Mouse (Mus musculus) hindbrain, embryonic 14.5 days (tissue): ENCODE measurements at regions not wholly inside any gene's neighbourhood (a gene's known extent, or its start where the extent isn't known, plus 50 kb on each side); places are given as distances from the start of the nearest gene placed in this dataset.

Experiments
- ATAC-seq: fragments of 200-750 bp; cut with Nextera tagmentation; 2 replicates; pipeline ENCODE4 v1.8.0; 2017; ENCODE audit warnings: moderate number of reproducible peaks, mild to moderate bottlenecking, moderate TSS enrichment, moderate library complexity; ENCODE audit not compliant: low FRiP score
- DNase-seq: peaks from one replicate; pipeline ENCODE4 v3.0.0-alpha.2; 2015; ENCODE audit warnings: low spot score
- H3K27ac ChIP-seq: fragments of 300-500 bp; sonication (generic); 2 replicates; pipeline ENCODE4 v1.5.1; 2014; ENCODE audit warnings: mild to moderate bottlenecking, moderate library complexity
- H3K27me3 ChIP-seq: fragments of 300-500 bp; sonication (generic); 2 replicates; pipeline ENCODE4 v1.6.1; 2014; ENCODE audit warnings: mild to moderate bottlenecking, low read length, mixed read lengths; ENCODE audit not compliant: control insufficient read depth, insufficient read depth
- H3K36me3 ChIP-seq: fragments of 300-500 bp; sonication (generic); replicated peaks from 2 replicates; pipeline ENCODE4 v1.6.1; 2014; ENCODE audit not compliant: control insufficient read depth, insufficient read depth
- H3K4me1 ChIP-seq: fragments of 300-500 bp; sonication (generic); replicated peaks from 2 replicates; pipeline ENCODE4 v1.6.1; 2014; ENCODE audit warnings: antibody characterized with exemption, low read length, mixed read lengths; ENCODE audit not compliant: control insufficient read depth, insufficient read depth
- H3K4me2 ChIP-seq: fragments of 300-500 bp; sonication (generic); replicated peaks from 2 replicates; pipeline ENCODE4 v1.6.1; 2014; ENCODE audit warnings: mild to moderate bottlenecking, moderate library complexity
- H3K4me3 ChIP-seq: fragments of 300-500 bp; sonication (generic); replicated peaks from 2 replicates; pipeline ENCODE4 v1.5.1; 2014; ENCODE audit warnings: mild to moderate bottlenecking, low read length
- H3K9ac ChIP-seq: fragments of 300-500 bp; sonication (generic); 2 replicates; pipeline ENCODE4 v1.6.1; 2014
- H3K9me3 ChIP-seq: fragments of 300-500 bp; sonication (generic); 2 replicates; pipeline ENCODE4 v1.6.1; 2016; ENCODE audit warnings: low read length; ENCODE audit not compliant: control insufficient read depth
- WGBS: fragments of 180-500 bp; shearing (Covaris S2); extraction: QIAGEN DNeasy Blood & Tissue Kit; methylation state at CpG from one replicate; pipeline ENCODE4 v1.1.7; 2014; 5-methylcytosine and 5-hydroxymethylcytosine counted together

- peak overlapping the region; percentile 41 for H3K4me2 ChIP-seq
- no peaks in the 10 kb centered on the region for H3K36me3 ChIP-seq
- H3K27ac ChIP-seq, result peak overlapping the region; percentile 90
- 0 out of 2 replicates have a peak, but pooled peaks cover 3% of the 10 kb centered on the region for H3K27me3 ChIP-seq
- no peaks in the 10 kb centered on the region for H3K9me3 ChIP-seq
- H3K4me3 ChIP-seq, result no peak overlapping the region
- no peak for DNase-seq
- ATAC-seq, result 0 out of 2 replicates have a peak, but pooled peaks have one; percentile 22
- 20% methylated on average over 8 of the region's 8 CpGs for WGBS
- 0 out of 2 replicates have a peak overlapping the region, but pooled peaks have one; percentile 28 for H3K9ac ChIP-seq
- H3K4me1 ChIP-seq, result peaks cover 27% of the 10 kb centered on the region
Observed at GRCm38 (mm10) chr3:52180306-52180705, 75.4 kb upstream of the Maml3 start.

- WGBS, result 20% methylated on average over 10 of the region's 10 CpGs
- Histone ChIP-seq H3K9me3 (no peaks in the 10 kb centered on the region), H3K4me2 (0 out of 2 replicates have a peak overlapping the region, but pooled peaks have one; percentile 41), H3K4me3 (no peak overlapping the region), H3K4me1 (peaks cover 27% of the 10 kb centered on the region), H3K36me3 (no peaks in the 10 kb centered on the region), H3K27ac (peak overlapping the region; percentile 90), H3K27me3 (0 out of 2 replicates have a peak, but pooled peaks cover 3% of the 10 kb centered on the region), H3K9ac (no peak overlapping the region)
- ATAC-seq (peak; percentile 67; the same call in 1 of the 2 replicates), DNase-seq (peak; percentile 77)
Observed at GRCm38 (mm10) chr3:52180785-52181184, 75.9 kb upstream of the Maml3 start.

- Histone ChIP-seq H3K4me2 (no peak overlapping the region), H3K9me3 (no peaks in the 10 kb centered on the region), H3K27ac (peak overlapping the region; percentile 90; the same call in 1 of the 2 replicates), H3K4me1 (peaks cover 27% of the 10 kb centered on the region), H3K36me3 (no peaks in the 10 kb centered on the region), H3K27me3 (0 out of 2 replicates have a peak, but pooled peaks cover 3% of the 10 kb centered on the region), H3K4me3 (no peak overlapping the region), H3K9ac (no peak overlapping the region)
- ATAC-seq (no peak), DNase-seq (no peak)
- 88% methylated on average over 9 of the region's 9 CpGs for WGBS
Observed at GRCm38 (mm10) chr3:52181326-52182101, 76.6 kb upstream of the Maml3 start.

GRCm38 (mm10) chr3:52184241-52184640 is 79.4 kb upstream of the Maml3 start:
- 76% methylated on average over 12 of the region's 12 CpGs for WGBS
- Histone ChIP-seq H3K9me3 (no peaks in the 10 kb centered on the region), H3K36me3 (no peaks in the 10 kb centered on the region), H3K9ac (no peak overlapping the region), H3K4me3 (no peak overlapping the region), H3K27me3 (no peaks in the 10 kb centered on the region), H3K4me2 (no peak overlapping the region), H3K27ac (no peak overlapping the region), H3K4me1 (peaks cover 23% of the 10 kb centered on the region)
- no peak for ATAC-seq
- no peak for DNase-seq

GRCm38 (mm10) chr3:52185351-52185750 is 80.5 kb upstream of the Maml3 start:
- H3K4me1 ChIP-seq, result peaks cover 12% of the 10 kb centered on the region
- no peak overlapping the region for H3K9ac ChIP-seq
- H3K4me3 ChIP-seq, result no peak overlapping the region
- no peak overlapping the region for H3K4me2 ChIP-seq
- no peaks in the 10 kb centered on the region for H3K9me3 ChIP-seq
- H3K27ac ChIP-seq, result no peak overlapping the region
- 23% methylated on average over 2 of the region's 2 CpGs for WGBS
- H3K27me3 ChIP-seq, result no peaks in the 10 kb centered on the region
- no peak for ATAC-seq
- DNase-seq, result no peak
- no peaks in the 10 kb centered on the region for H3K36me3 ChIP-seq

GRCm38 (mm10) chr3:52187401-52187801 is 80.7 kb upstream of the Foxo1 start:
- H3K27ac ChIP-seq, result no peak overlapping the region
- no peak overlapping the region for H3K4me3 ChIP-seq
- H3K4me2 ChIP-seq, result no peak overlapping the region
- ATAC-seq (no peak), DNase-seq (no peak)
- H3K9ac ChIP-seq, result no peak overlapping the region
- no peaks in the 10 kb centered on the region for H3K9me3 ChIP-seq
- WGBS, result 30% methylated on average over 4 of the region's 4 CpGs
- no peaks in the 10 kb centered on the region for H3K27me3 ChIP-seq
- no peaks in the 10 kb centered on the region for H3K36me3 ChIP-seq
- H3K4me1 ChIP-seq, result 0 out of 2 replicates have a peak, but pooled peaks cover 3% of the 10 kb centered on the region

- H3K4me3 ChIP-seq, result no peak overlapping the region
- no peaks in the 10 kb centered on the region for H3K27me3 ChIP-seq
- ATAC-seq (no peak), DNase-seq (no peak)
- H3K9me3 ChIP-seq, result no peaks in the 10 kb centered on the region
- H3K36me3 ChIP-seq, result no peaks in the 10 kb centered on the region
- no peak overlapping the region for H3K9ac ChIP-seq
- H3K4me2 ChIP-seq, result no peak overlapping the region
- H3K4me1 ChIP-seq, result 0 out of 2 replicates have a peak, but pooled peaks cover 3% of the 10 kb centered on the region
- H3K27ac ChIP-seq, result no peak overlapping the region
- 86% methylated on average over 6 of the region's 6 CpGs for WGBS
Observed at GRCm38 (mm10) chr3:52188303-52188702, 79.8 kb upstream of the Foxo1 start.

GRCm38 (mm10) chr3:52189016-52189415 is 79.1 kb upstream of the Foxo1 start:
- H3K9ac ChIP-seq, result no peak overlapping the region
- no peak overlapping the region for H3K27ac ChIP-seq
- no peaks in the 10 kb centered on the region for H3K36me3 ChIP-seq
- no peaks in the 10 kb centered on the region for H3K27me3 ChIP-seq
- no peak overlapping the region for H3K4me2 ChIP-seq
- WGBS, result 89% methylated on average over 6 of the region's 6 CpGs
- DNase-seq (no peak), ATAC-seq (no peak)
- H3K9me3 ChIP-seq, result no peaks in the 10 kb centered on the region
- 0 out of 2 replicates have a peak, but pooled peaks cover 3% of the 10 kb centered on the region for H3K4me1 ChIP-seq
- no peak overlapping the region for H3K4me3 ChIP-seq

GRCm38 (mm10) chr3:52190021-52190420 is 78.1 kb upstream of the Foxo1 start:
- Histone ChIP-seq H3K9me3 (no peaks in the 10 kb centered on the region), H3K4me2 (no peak overlapping the region)
- no peak for ATAC-seq

More at GRCm38 (mm10) chr3:52190021-52190420, 78.1 kb upstream of the Foxo1 start:
- 91% methylated on average over 7 of the region's 7 CpGs for WGBS
- Histone ChIP-seq H3K9ac (no peak overlapping the region), H3K4me3 (no peak overlapping the region), H3K4me1 (0 out of 2 replicates have a peak, but pooled peaks cover 3% of the 10 kb centered on the region), H3K36me3 (no peaks in the 10 kb centered on the region), H3K27me3 (no peaks in the 10 kb centered on the region), H3K27ac (no peak overlapping the region)
- DNase-seq, result no peak
